Mouse (Mus musculus) CD8-positive naive resting alpha-beta T cell, adult 57 days (primary cell): Measurements from ENCODE around the gene Zfp277. TPM values are rescaled to one million over a fixed set of nuclear protein-coding genes. Genes with fewer than 3 reads are reported as not detected.

Experiments
- total RNA-seq: library from RNA; stranded (reverse); gene quantifications from one replicate; pipeline ENCODE4 v1.2.4, GENCODE M21; 2023

Zfp277 gene
- total RNA-seq, result 26.9 TPM

DNA sequence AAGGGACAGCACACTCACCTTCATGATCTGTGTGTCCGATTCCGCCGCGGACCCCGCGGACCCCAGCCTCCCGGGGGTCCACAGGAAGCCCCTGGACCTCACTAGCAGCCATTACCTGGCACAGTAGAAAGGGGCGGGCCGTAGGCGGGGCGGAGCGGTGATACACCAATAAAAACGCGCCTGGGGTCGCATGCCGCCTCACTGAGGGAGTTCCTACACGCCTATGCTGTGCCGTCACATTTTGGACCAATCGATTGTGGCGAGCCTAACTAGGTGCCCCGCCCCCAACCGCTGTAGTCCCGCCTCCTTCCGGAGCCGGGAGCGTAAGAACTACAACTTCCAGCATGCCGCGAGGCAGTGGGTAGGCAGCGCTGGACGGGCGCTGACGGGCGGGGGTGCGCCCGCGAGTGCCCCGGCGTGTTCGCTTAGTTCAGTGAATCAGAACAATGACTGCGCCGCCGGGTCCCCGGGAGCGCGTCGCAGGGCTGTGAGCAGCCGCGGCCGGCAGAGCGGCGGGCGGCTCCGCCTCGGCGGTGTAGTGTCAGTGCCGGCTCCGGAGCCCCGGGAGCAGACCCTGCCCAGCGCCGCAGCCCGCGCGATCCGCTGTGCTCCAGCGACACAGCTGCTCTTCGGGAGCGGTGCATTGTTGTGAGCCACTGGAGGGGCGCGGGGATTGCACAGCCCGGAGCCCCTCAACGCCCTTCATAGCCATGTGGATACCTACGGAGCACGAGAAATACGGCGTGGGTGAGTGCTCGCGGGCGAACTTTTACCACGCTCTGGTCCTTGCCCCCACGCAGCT, at the start of gene Zfp277, which contains the start of gene Dock4:
Zfp277 (minus strand) TSS at position 255 of the 802 bp plus-strand sequence.
Dock4 (plus strand) TSS at position 305 of the 802 bp plus-strand sequence.

Other genes with a start within 250 kb of the Zfp277 start
- gene Lsmem1, start 246.4 kb downstream of the Zfp277 start, total RNA-seq, result 0.46 TPM
- gene Ifrd1, start 197.4 kb downstream of the Zfp277 start, total RNA-seq, result 244 TPM
- 2.2 TPM for gene Dock4, start 50 bp upstream of the Zfp277 start, total RNA-seq